Mouse (Mus musculus) granulocyte monocyte progenitor cell, adult 5-6 weeks (primary cell): ENCODE results near the gene Tmem53. TPM values are rescaled to one million over a fixed set of nuclear protein-coding genes. Genes with fewer than 3 reads are reported as not detected.

Source experiments
- ATAC-seq: replicated peaks from 2 replicates; pipeline ENCODE4 v1.8.0; 2016; ENCODE audit warnings: mild to moderate bottlenecking, moderate TSS enrichment, inconsistent platforms; ENCODE audit not compliant: poor library complexity, severe bottlenecking
- total RNA-seq, 2 experiments: library from RNA; stranded (forward) in 1 of 2; stranded (reverse) in 1 of 2; fragments of 200-712, 200-1000 nt in 1 of 2; fragments of >200 nt in 1 of 2; fragmentation: Nextera tagmentation in 1 of 2; gene quantifications; 2 replicates each; pipeline ENCODE4 v1.2.3; 2014 to 2017

The Tmem53 gene
- total RNA-seq, 2 experiments from 2014 or later = 0.36 to 5.1 TPM

- ATAC-seq = no peak
Measured at GRCm38 (mm10) chr4:117311891-117312290, 60.1 kb downstream of the Tmem53 start.

GRCm38 (mm10) chr4:117312416-117313084, 60.8 kb downstream of the Tmem53 start:
- no peak for ATAC-seq

- ATAC-seq = no peak
Measured at GRCm38 (mm10) chr4:117313085-117313424, 61.3 kb downstream of the Tmem53 start.

- ATAC-seq = no peak
Measured at GRCm38 (mm10) chr4:117314849-117315500, 63.2 kb downstream of the Tmem53 start.

GRCm38 (mm10) chr4:117316800-117317199, 65.0 kb downstream of the Tmem53 start:
- ATAC-seq = no peak

GRCm38 (mm10) chr4:117317701-117318190, 66.0 kb downstream of the Tmem53 start:
- ATAC-seq = no peak

Other genes with a start within 250 kb of the Tmem53 start
- gene Eif2b3, start 232.5 kb upstream of the Tmem53 start, total RNA-seq (2014; fragmentation: Nextera tagmentation) = 13.1 and 31.2 TPM in 2 replicates
- gene Eif2b3, start 232.5 kb upstream of the Tmem53 start, total RNA-seq (2017) = 39.7 and 41.3 TPM in 2 replicates
- 0.97 TPM in 1 of 2 replicates, not detected in the other for gene Ptch2, start 155.9 kb upstream of the Tmem53 start, total RNA-seq (2014; fragmentation: Nextera tagmentation)
- gene Ptch2, start 155.9 kb upstream of the Tmem53 start, total RNA-seq (2017) = not detected in 2 replicates
- gene Btbd19, start 126.2 kb upstream of the Tmem53 start, total RNA-seq (2014; fragmentation: Nextera tagmentation) = 5.0 and 14.5 TPM in 2 replicates
- gene Btbd19, start 126.2 kb upstream of the Tmem53 start, total RNA-seq (2017) = 6.9 and 7.2 TPM in 2 replicates
- gene Tctex1d4, start 125.2 kb upstream of the Tmem53 start, total RNA-seq (2014; fragmentation: Nextera tagmentation) = 0.77 TPM in 1 of 2 replicates, not detected in the other
- gene Tctex1d4, start 125.2 kb upstream of the Tmem53 start, total RNA-seq (2017) = not detected in 2 replicates
- 1.5 and 2.2 TPM in 2 replicates for gene Plk3, start 118.0 kb upstream of the Tmem53 start, total RNA-seq (2014; fragmentation: Nextera tagmentation)
- gene Plk3, start 118.0 kb upstream of the Tmem53 start, total RNA-seq (2017) = 1.5 and 2.5 TPM in 2 replicates
- 4,230 and 5,237 TPM in 2 replicates for gene Rps8, start 95.7 kb upstream of the Tmem53 start, total RNA-seq (2014; fragmentation: Nextera tagmentation)
- 2,283 and 2,839 TPM in 2 replicates for gene Rps8, start 95.7 kb upstream of the Tmem53 start, total RNA-seq (2017)
- gene Kif2c, start 69.3 kb upstream of the Tmem53 start, total RNA-seq (2014; fragmentation: Nextera tagmentation) = 15.8 and 23.5 TPM in 2 replicates
- 44.9 and 47.0 TPM in 2 replicates for gene Kif2c, start 69.3 kb upstream of the Tmem53 start, total RNA-seq (2017)
- gene Armh1, start 174 bp downstream of the Tmem53 start, total RNA-seq (2014; fragmentation: Nextera tagmentation) = not detected in 2 replicates
- gene Armh1, start 174 bp downstream of the Tmem53 start, total RNA-seq (2017) = not detected in 2 replicates
- 90.2 and 113 TPM in 2 replicates for gene Rnf220, start 245.1 kb downstream of the Tmem53 start, total RNA-seq (2014; fragmentation: Nextera tagmentation)
- gene Rnf220, start 245.1 kb downstream of the Tmem53 start, total RNA-seq (2017) = 68.2 and 68.3 TPM in 2 replicates